Mouse (Mus musculus) CD4-positive, CD25-positive, alpha-beta regulatory T cell, adult 2 months (primary cell): ENCODE measurements around the gene Tssc4.

Experiments used
- DNase-seq: peaks from one replicate; pipeline ENCODE4 v3.0.0-alpha.2; 2012; ENCODE audit warnings: low read depth, low spot score

The Tssc4 gene

GRCm38 (mm10) chr7:143068316-143068881 is 650 bp upstream of the Tssc4 start:
- peak; percentile 33 for DNase-seq

- DNase-seq, result no peak
Observed at GRCm38 (mm10) chr7:143069751-143070400, 827 bp downstream of the Tssc4 start.

- DNase-seq, result no peak
Observed at GRCm38 (mm10) chr7:143070506-143071070, 1.5 kb downstream of the Tssc4 start.

GRCm38 (mm10) chr7:143072605-143073004 is 3.6 kb downstream of the Tssc4 start:
- no peak for DNase-seq

GRCm38 (mm10) chr7:143073086-143073485 is 4.0 kb downstream of the Tssc4 start:
- peak; percentile 69 for DNase-seq

- DNase-seq, result no peak
Observed at GRCm38 (mm10) chr7:143075394-143075793, 6.3 kb downstream of the Tssc4 start.

- no peak for DNase-seq
Observed at GRCm38 (mm10) chr7:143077351-143077750, 8.3 kb downstream of the Tssc4 start.

- DNase-seq, result no peak
Observed at GRCm38 (mm10) chr7:143082024-143082423, 13.0 kb downstream of the Tssc4 start.

- no peak for DNase-seq
Observed at GRCm38 (mm10) chr7:143083708-143084107, 14.7 kb downstream of the Tssc4 start.

- DNase-seq, result peak; percentile 80
Observed at GRCm38 (mm10) chr7:143086366-143086765, 17.3 kb downstream of the Tssc4 start.

- peak; percentile 22 for DNase-seq
Observed at GRCm38 (mm10) chr7:143087070-143087579, 18.1 kb downstream of the Tssc4 start.

- no peak for DNase-seq
Observed at GRCm38 (mm10) chr7:143093847-143094246, 24.8 kb downstream of the Tssc4 start.

GRCm38 (mm10) chr7:143094592-143095553 is 25.8 kb downstream of the Tssc4 start, which contains the start of gene Trpm5:
Gene Trpm5, minus strand, starts transcription at chr7:143094642.
- DNase-seq, result peak; percentile 68

GRCm38 (mm10) chr7:143095554-143095907 is 26.5 kb downstream of the Tssc4 start:
- no peak for DNase-seq

GRCm38 (mm10) chr7:143100759-143101158 is 31.7 kb downstream of the Tssc4 start:
- no peak for DNase-seq

GRCm38 (mm10) chr7:143105258-143105897 is 36.3 kb downstream of the Tssc4 start:
- DNase-seq, result no peak

GRCm38 (mm10) chr7:143106062-143106461 is 37.0 kb downstream of the Tssc4 start, which contains the start of gene Kcnq1:
Gene Kcnq1, plus strand, starts transcription at chr7:143106362.
- DNase-seq, result no peak

- DNase-seq, result peak; percentile 33
Observed at GRCm38 (mm10) chr7:143106672-143107465, 37.8 kb downstream of the Tssc4 start.

- DNase-seq, result no peak
Observed at GRCm38 (mm10) chr7:143108200-143108599, 39.2 kb downstream of the Tssc4 start.

- DNase-seq, result no peak
Observed at GRCm38 (mm10) chr7:143108996-143109660, 40.1 kb downstream of the Tssc4 start.
